Comparison of ENCODE assay signal across 19 mouse cellular contexts in genomic region chr15:25785456-25786390, GRCm38 (mm10). TPM values are rescaled to one million over a fixed set of nuclear protein-coding genes. Genes with fewer than 3 reads are reported as not detected.
A peak's percentile ranks its signal among the peaks of the same experiment; 100 is the strongest.
DNase-seq lines count a peak whose midpoint lies in the region; ATAC-seq and TF ChIP-seq lines count a peak whose summit lies in the region.
"Had no signal": no experiment of that assay in that cellular context is flagged by ENCODE, and none has a peak within 500 bp of the region (broad histone marks: within the 10 kb centered on the region; RNA-seq: fewer than 3 reads in every experiment).

No protein-coding gene starts in this region.

- DNase-seq in gastrocnemius, adult 8-10 months (ENCODE audit: low spot score in 2 of 2): peak; percentile 36 to 42
- DNase-seq in gastrocnemius, postnatal 14 days: no peak
- DNase-seq in midbrain, embryonic 11.5 days (ENCODE audit: low spot score, missing footprints): no peak
- DNase-seq in R1 (ENCODE audit: low read depth, low spot score): peak; percentile 63
- DNase-seq in spleen, postnatal 14 days (ENCODE audit: low spot score in 2 of 2): no peak
- DNase-seq in forebrain, embryonic 11.5 days (ENCODE audit: low spot score): no peak
- DNase-seq: cerebellum, adult 18-20 months; heart, postnatal 10 days; lung, postnatal 10 days had no signal

- no peaks in the 10 kb centered on the region for H3K27me3 ChIP-seq in midbrain, embryonic 13.5 days
- H3K27me3 ChIP-seq in midbrain, embryonic 11.5 days (ENCODE audit: control insufficient read depth, insufficient read depth, low read length): no peaks in the 10 kb centered on the region
- no peaks in the 10 kb centered on the region for H3K27me3 ChIP-seq in testis, adult 2 months (ENCODE audit: control insufficient read depth, insufficient read depth, low read length)
- no peaks in the 10 kb centered on the region for H3K27me3 ChIP-seq in forebrain, embryonic 11.5 days (ENCODE audit: control insufficient read depth, insufficient read depth, low read length)
- H3K27me3 ChIP-seq: intestine, embryonic 15.5 days; limb, embryonic 15.5 days; neural tube, embryonic 12.5 days had no signal

- 92% methylated on average over 35 of the region's 35 CpGs for WGBS in midbrain, embryonic 13.5 days
- WGBS in midbrain, embryonic 11.5 days: 93% methylated on average over 35 of the region's 35 CpGs
- WGBS in forebrain, embryonic 11.5 days: 91% methylated on average over 35 of the region's 35 CpGs

- no peak overlapping the region for H3K9ac ChIP-seq in midbrain, embryonic 13.5 days (replicated peaks)
- H3K9ac ChIP-seq in midbrain, embryonic 11.5 days (ENCODE audit: low read length): no peak overlapping the region
- H3K9ac ChIP-seq in forebrain, embryonic 11.5 days (ENCODE audit: low read length): no peak overlapping the region
- H3K9ac ChIP-seq: hindbrain, embryonic 14.5 days; intestine, embryonic 15.5 days; limb, embryonic 15.5 days; neural tube, embryonic 12.5 days had no signal

- H3K4me1 ChIP-seq in midbrain, embryonic 13.5 days (replicated peaks): peaks cover 11% of the 10 kb centered on the region
- no peaks in the 10 kb centered on the region for H3K4me1 ChIP-seq in midbrain, embryonic 11.5 days (ENCODE audit: control insufficient read depth, insufficient read depth, low read length)
- H3K4me1 ChIP-seq in testis, adult 2 months (ENCODE audit: control insufficient read depth, insufficient read depth, low read length): no peaks in the 10 kb centered on the region; the same call in 1 of the 2 replicates
- H3K4me1 ChIP-seq in forebrain, embryonic 11.5 days (replicated peaks; ENCODE audit: control insufficient read depth, insufficient read depth, low read length): no peaks in the 10 kb centered on the region
- H3K4me1 ChIP-seq: heart, embryonic 10.5 days; intestine, embryonic 15.5 days; limb, embryonic 15.5 days had no signal

- no peak overlapping the region for H3K4me3 ChIP-seq in midbrain, embryonic 13.5 days (replicated peaks)
- H3K4me3 ChIP-seq in midbrain, embryonic 11.5 days (ENCODE audit: low read depth, low read length): no peak overlapping the region
- no peak overlapping the region for H3K4me3 ChIP-seq in testis, adult 2 months (ENCODE audit: control insufficient read depth, low read depth, low read length)
- H3K4me3 ChIP-seq in forebrain, embryonic 11.5 days (ENCODE audit: low read depth, low read length): no peak overlapping the region
- H3K4me3 ChIP-seq: embryonic facial prominence, embryonic 10.5 days; erythroblast, embryonic 14.5 days; heart, embryonic 10.5 days; intestine, embryonic 15.5 days; limb, embryonic 15.5 days; neural tube, embryonic 12.5 days had no signal

- no peak overlapping the region for H3K27ac ChIP-seq in midbrain, embryonic 13.5 days
- no peak overlapping the region for H3K27ac ChIP-seq in midbrain, embryonic 11.5 days (ENCODE audit: low read depth, low read length)
- H3K27ac ChIP-seq in testis, adult 2 months (ENCODE audit: control insufficient read depth, insufficient read depth, low read depth, low read length): peak overlapping the region; percentile 26
- H3K27ac ChIP-seq in forebrain, embryonic 11.5 days (ENCODE audit: low read depth, low read length): no peak overlapping the region
- H3K27ac ChIP-seq: embryonic facial prominence, embryonic 10.5 days; heart, embryonic 10.5 days; hindbrain, embryonic 14.5 days; intestine, embryonic 15.5 days; limb, embryonic 15.5 days; neural tube, embryonic 12.5 days had no signal

- TF ChIP-seq CTCF in testis, adult 2 months (IDR thresholded peaks at IDR 0.05; ENCODE audit: control insufficient read depth, insufficient read depth, insufficient replicate concordance, low read depth, low read length): no peak

- H3K9me3 ChIP-seq in midbrain, embryonic 13.5 days: no peaks in the 10 kb centered on the region
- no peaks in the 10 kb centered on the region for H3K9me3 ChIP-seq in midbrain, embryonic 11.5 days (ENCODE audit: control insufficient read depth, low read length)
- no peaks in the 10 kb centered on the region for H3K9me3 ChIP-seq in forebrain, embryonic 11.5 days (ENCODE audit: control insufficient read depth, low read length)
- H3K9me3 ChIP-seq: embryonic facial prominence, embryonic 10.5 days; heart, embryonic 10.5 days; intestine, embryonic 15.5 days; limb, embryonic 15.5 days; neural tube, embryonic 12.5 days had no signal

- no peak overlapping the region for H3K4me2 ChIP-seq in midbrain, embryonic 13.5 days (replicated peaks)
- no peak overlapping the region for H3K4me2 ChIP-seq in midbrain, embryonic 11.5 days
- H3K4me2 ChIP-seq in forebrain, embryonic 11.5 days (ENCODE audit: low read depth, low read length, severe bottlenecking): no peak overlapping the region
- H3K4me2 ChIP-seq: hindbrain, embryonic 14.5 days; intestine, embryonic 15.5 days; limb, embryonic 15.5 days; neural tube, embryonic 12.5 days had no signal

- intact Hi-C loops in gastrocnemius, postnatal 14 days (cut with DNase I; ENCODE audit: low total_unique reads): no loop called here

- peak; percentile 34; the same call in 1 of the 2 replicates for ATAC-seq in midbrain, embryonic 13.5 days
- no peak for ATAC-seq in midbrain, embryonic 11.5 days (ENCODE audit: low FRiP score)
- no peak for ATAC-seq in forebrain, embryonic 11.5 days (replicated peaks; ENCODE audit: low FRiP score)
- ATAC-seq: forebrain, embryonic 16.5 days; intestine, embryonic 15.5 days had no signal

- no peak for TF ChIP-seq POLR2A in testis, adult 2 months (IDR thresholded peaks at IDR 0.05; ENCODE audit: control insufficient read depth, low read depth, low read length)

- peaks cover 92% of the 10 kb centered on the region for H3K36me3 ChIP-seq in midbrain, embryonic 13.5 days
- H3K36me3 ChIP-seq in midbrain, embryonic 11.5 days (ENCODE audit: control insufficient read depth, insufficient read depth, low read length): peaks cover 67% of the 10 kb centered on the region
- no peaks in the 10 kb centered on the region for H3K36me3 ChIP-seq in testis, adult 2 months (ENCODE audit: control insufficient read depth, insufficient read depth, low read length)
- peaks cover 19% of the 10 kb centered on the region for H3K36me3 ChIP-seq in forebrain, embryonic 11.5 days (ENCODE audit: control insufficient read depth, insufficient read depth, low read length)

RNA-seq across cellular contexts. Expression of gene Retreg1, which starts 57.3 kb away (rescaled TPM):
- 100 to 1,000 TPM; 150 to 208 (median 158) TPM for total RNA-seq in gastrocnemius, adult 8-10 months (2022)
- total RNA-seq in gastrocnemius, postnatal 14 days (2021): 100 to 1,000 TPM in 1 of 2 experiments, 10 to 100 TPM in 1; 90.8 to 157 TPM
- polyA plus RNA-seq in midbrain, embryonic 13.5 days (2015; fragmentation: Nextera tagmentation; extraction: Ambion mirVana): 6.8 TPM in 2 replicates
- 4.2 TPM in 2 replicates for polyA plus RNA-seq in midbrain, embryonic 11.5 days (2014; fragmentation: Nextera tagmentation; extraction: Ambion mirVana)
- polyA plus RNA-seq in testis, adult 2 months (2012; rRNA removed): 42.7 and 46.1 TPM in 2 replicates
- 2.1 and 2.2 TPM in 2 replicates for polyA plus RNA-seq in forebrain, embryonic 11.5 days (2014; fragmentation: Nextera tagmentation; extraction: Ambion mirVana)
- polyA plus RNA-seq: erythroblast, embryonic 14.5 days had no signal

Comparison
In these comparisons a context has a peak if more than half of its experiments do, and no peak if none do; other contexts are left out.
1. DNase-seq: peak in gastrocnemius, adult 8-10 months (2 of 2) and R1 (single experiment); none in gastrocnemius, postnatal 14 days (single experiment), midbrain, embryonic 11.5 days (single experiment), spleen, postnatal 14 days (0 of 2) and forebrain, embryonic 11.5 days (single experiment).